Mouse (Mus musculus) left cerebral cortex, adult 2 months (tissue): Measurements from ENCODE around the gene Slc12a9. TPM values are rescaled to one million over a fixed set of nuclear protein-coding genes. Genes with fewer than 3 reads are reported as not detected.
A peak's percentile ranks its signal among the peaks of the same experiment; 100 is the strongest.

ENCODE experiments used
- DNase-seq, 2 experiments: peaks; one replicate each; pipeline ENCODE4 v3.0.0; 2021 to 2022; ENCODE audit warnings: low spot score in 2 of 2, mixed read lengths in 1 of 2; ENCODE audit errors: extremely low spot score in 1 of 2
- H3K27ac ChIP-seq: fragments of 200-600 bp; 2 replicates; pipeline ENCODE4 v1.8.1; 2022
- H3K4me3 ChIP-seq: fragments of 200-600 bp; 2 replicates; pipeline ENCODE4 v1.8.1; 2022
- CTCF ChIP-seq: fragments of 200-600 bp; IDR thresholded peaks from 2 replicates; pipeline ENCODE4 v1.8.1; 2022; ENCODE audit warnings: antibody characterized with exemption, mild to moderate bottlenecking, moderate library complexity
- intact Hi-C: fragments of 180-260 bp; cut with DNase I; formaldehyde crosslinking; loops from one replicate; pipeline ENCODE4 v1.15.1; 2025
- microRNA-seq, 2 experiments: library from miRNA; unstranded; fragments of <30 nt; microRNA quantifications; one replicate each; pipeline ENCODE4 v1.2.0; 2021
- total RNA-seq, 2 experiments: library from RNA; stranded (reverse); gene quantifications; 2 replicates each; pipeline ENCODE4 v1.2.3; 2021

Slc12a9 gene
- total RNA-seq, 2 experiments from 2014 or later = 22.8 to 25.1 TPM

DNA sequence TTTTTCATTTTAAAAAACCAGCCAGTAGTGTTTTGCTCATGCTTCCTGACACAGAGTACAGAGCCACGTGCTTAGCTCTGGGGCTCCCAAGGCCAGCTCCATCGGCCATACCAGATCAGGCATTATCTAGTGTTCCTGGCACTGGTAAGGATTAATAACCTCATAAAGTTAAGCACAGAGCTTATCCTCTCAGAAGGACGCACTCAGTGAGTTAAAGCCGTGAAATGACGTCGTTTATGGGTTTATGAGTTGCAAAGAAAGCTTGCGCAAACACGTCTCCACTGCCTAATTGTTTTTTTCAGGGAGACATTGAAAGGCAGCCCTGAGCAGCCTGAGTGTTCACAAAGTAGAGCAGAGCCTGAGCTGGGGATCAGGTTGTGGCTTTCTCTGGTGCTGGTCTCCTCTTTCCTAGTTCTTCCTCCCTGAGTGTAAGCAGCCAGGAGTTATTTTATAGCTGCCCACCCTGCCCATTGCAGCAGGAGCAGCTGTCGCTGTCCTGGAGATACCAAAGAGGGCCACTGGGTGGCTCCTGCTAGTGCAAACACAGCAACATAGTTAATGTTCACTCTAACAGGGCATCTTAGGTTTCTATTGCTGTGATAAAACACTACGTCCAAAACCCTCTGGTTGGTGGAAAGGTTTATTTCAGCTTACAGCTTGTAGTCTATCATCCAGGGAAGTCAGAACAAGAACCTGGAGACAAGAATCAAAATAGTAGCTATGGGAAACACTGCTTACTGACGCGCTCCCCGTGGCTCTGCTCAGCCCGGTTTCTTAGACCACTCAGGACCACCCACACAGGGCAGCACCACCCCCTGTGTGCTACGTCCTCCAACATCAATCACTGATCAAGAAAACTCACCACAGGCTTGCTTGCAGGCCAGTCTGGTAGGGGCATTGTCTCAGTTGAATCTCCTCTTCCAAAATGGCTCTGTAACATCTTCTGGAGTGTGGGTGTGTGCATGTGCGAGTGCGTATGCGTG, 55.7 kb downstream of the Slc12a9 start:
- TF ChIP-seq CTCF = peak; percentile 62
- no peak for DNase-seq
- Histone ChIP-seq H3K27ac (no peak overlapping the region), H3K4me3 (no peak overlapping the region)
- intact Hi-C loops = no loop called here

DNA sequence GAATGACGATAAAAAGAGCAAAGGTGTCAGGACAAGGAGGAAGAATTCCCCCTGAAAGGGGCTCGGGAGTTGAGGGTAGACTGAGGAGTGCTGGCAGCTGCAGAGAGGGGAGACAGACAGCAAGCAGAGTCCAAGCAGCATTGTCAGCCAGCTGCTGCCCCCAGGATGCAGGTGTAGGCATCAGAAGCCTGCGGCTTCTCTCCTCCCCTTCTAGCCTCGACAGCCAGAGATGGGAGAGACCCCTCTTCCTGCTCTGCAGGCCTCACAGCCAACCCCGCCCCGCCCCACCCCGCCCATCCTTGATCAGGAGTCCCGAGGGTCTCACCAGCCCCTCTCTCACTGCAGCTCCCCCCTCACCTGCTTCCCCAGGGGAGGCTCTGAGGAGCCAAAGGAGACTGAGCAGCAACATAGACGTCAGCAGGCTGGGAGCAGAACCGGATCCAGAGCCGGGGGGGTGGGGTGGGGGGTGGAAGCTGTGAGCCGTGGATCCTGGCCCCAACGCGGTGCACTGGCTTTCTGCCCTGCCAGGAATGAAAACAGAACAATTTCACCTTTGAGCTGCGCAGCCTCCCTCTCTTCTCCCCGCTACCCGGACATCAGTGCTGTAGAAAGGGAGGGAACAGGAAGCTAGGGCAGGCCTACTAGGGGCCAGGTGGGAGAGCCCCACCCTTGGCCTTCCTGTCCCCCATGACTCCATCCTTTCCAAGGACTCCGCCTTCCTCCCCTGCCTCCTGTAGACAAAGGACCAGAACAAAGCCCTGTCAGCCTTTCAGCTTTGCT, 65.1 kb downstream of the Slc12a9 start:
- no peak for TF ChIP-seq CTCF
- intact Hi-C loops = no loop called here
- Histone ChIP-seq H3K27ac (no peak overlapping the region), H3K4me3 (no peak overlapping the region)
- no peak for DNase-seq

DNA sequence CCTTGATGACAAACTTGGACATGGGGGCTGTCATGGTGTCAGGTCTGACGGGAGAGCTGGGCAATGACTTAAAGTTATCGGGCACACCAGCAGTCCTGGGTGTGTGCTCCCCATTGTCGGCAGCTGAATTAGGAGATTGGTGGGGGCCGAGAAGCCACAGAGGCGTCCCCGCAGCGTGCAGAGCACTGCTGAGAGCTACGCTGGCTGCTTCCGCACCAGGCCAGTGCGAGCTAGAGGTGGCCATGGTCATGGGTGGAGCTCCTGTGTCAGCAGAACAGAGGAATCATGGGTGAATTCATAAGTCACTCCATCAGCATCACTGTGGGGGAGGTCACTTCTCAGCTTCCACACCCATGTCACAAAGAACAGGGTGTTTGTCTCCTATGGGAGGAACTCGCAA, 68.6 kb downstream of the Slc12a9 start:
- intact Hi-C loops = no loop called here
- H3K27ac ChIP-seq = no peak overlapping the region
- TF ChIP-seq CTCF = no peak
- H3K4me3 ChIP-seq = no peak overlapping the region
- no peak for DNase-seq

Small RNA genes lying within 50 kb of the gene (microRNA-seq; reads per million reads assigned to microRNA genes)
- gene Mir7036 (2.7 to 2.9 reads per million in 2 experiments), gene Mir8116 (0 reads per million in 2 experiments)

Other genes with a start within 250 kb of the Slc12a9 start
- gene Trim56, start 217.4 kb downstream of the Slc12a9 start, total RNA-seq = 1 to 10 TPM; 4.3 to 5.7 TPM
- not detected for gene Muc3, start 184.3 kb downstream of the Slc12a9 start, total RNA-seq
- gene Muc3a, start 121.2 kb downstream of the Slc12a9 start, total RNA-seq = 1 to 10 TPM; 4.6 to 5.4 TPM
- 10 to 100 TPM; 53.8 to 62.9 TPM for gene Ache, start 46.1 kb downstream of the Slc12a9 start, total RNA-seq
- 10 to 100 TPM; 11.6 to 14.4 TPM for gene Ufsp1, start 39.0 kb downstream of the Slc12a9 start, total RNA-seq
- gene Srrt, start 25.9 kb downstream of the Slc12a9 start, total RNA-seq = 100 to 1,000 TPM; 202 to 221 TPM
- 1 to 10 TPM; 4.5 to 6.5 TPM for gene Trip6, start 19.2 kb downstream of the Slc12a9 start, total RNA-seq
- gene Ephb4, start 16.5 kb upstream of the Slc12a9 start, total RNA-seq = 1 to 10 TPM; 4.9 to 6.8 TPM
- under 1 TPM; 0.30 to 0.38 TPM for gene Zan, start 143.5 kb upstream of the Slc12a9 start, total RNA-seq
- 10 to 100 TPM; 30.4 to 35.9 TPM for gene Pop7, start 168.9 kb upstream of the Slc12a9 start, total RNA-seq
- 10 to 100 TPM; 58.1 to 59.9 TPM for gene Gigyf1, start 185.0 kb upstream of the Slc12a9 start, total RNA-seq
- gene Epo, start 199.6 kb upstream of the Slc12a9 start, total RNA-seq = not detected
- 100 to 1,000 TPM; 570 to 583 TPM for gene Gnb2, start 199.9 kb upstream of the Slc12a9 start, total RNA-seq
- 100 to 1,000 TPM; 103 to 111 TPM for gene Actl6b, start 219.9 kb upstream of the Slc12a9 start, total RNA-seq
- gene Tfr2, start 236.2 kb upstream of the Slc12a9 start, total RNA-seq = 10 to 100 TPM; 13.2 to 14.9 TPM